ENCODE assay signal across 18 mouse cellular contexts in the genomic region with DNA sequence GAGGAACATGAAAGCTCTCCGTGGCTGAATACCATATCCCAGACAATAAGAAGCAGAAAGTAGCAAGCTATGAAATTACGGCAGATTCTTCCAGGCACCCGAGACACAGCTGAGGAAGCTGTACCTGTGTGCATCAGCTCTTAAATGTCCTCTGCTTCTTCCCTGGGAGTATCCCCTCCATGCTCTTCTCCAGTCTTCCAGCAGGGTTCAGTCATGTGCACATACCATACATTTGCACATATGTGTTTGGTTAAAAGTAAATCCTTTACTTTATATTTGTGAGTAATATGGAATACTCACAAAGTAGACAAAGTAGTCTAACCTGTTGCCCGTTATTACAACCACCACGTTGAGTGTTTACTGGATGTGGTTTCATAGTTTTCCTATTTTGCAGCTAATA. TPM values are rescaled to one million over a fixed set of nuclear protein-coding genes. Genes with fewer than 3 reads are reported as not detected.
"Had no signal": no experiment of that assay in that cellular context is flagged by ENCODE, and none has a peak within 500 bp of the region (broad histone marks: within the 10 kb centered on the region; RNA-seq: fewer than 3 reads in every experiment).

No protein-coding gene starts in this region.

- H3K9ac ChIP-seq: limb, embryonic 13.5 days; liver, embryonic 14.5 days; midbrain, embryonic 13.5 days; neural tube, embryonic 15.5 days had no signal

- H3K27ac ChIP-seq: limb, embryonic 13.5 days; liver, embryonic 14.5 days; midbrain, embryonic 13.5 days; neural tube, embryonic 15.5 days had no signal

- H3K4me3 ChIP-seq: limb, embryonic 13.5 days; midbrain, embryonic 13.5 days; myocyte; neural tube, embryonic 15.5 days had no signal

- DNase-seq: kidney, adult 11 months; kidney, postnatal 14 days; layer of hippocampus, adult 9-11 months; layer of hippocampus, postnatal 36 days; left cerebral cortex, postnatal 4 days; lung, adult 18-20 months; lung, postnatal 10 days; thymus, adult 18-20 months; thymus, postnatal 14 days had no signal

- H3K4me2 ChIP-seq: limb, embryonic 13.5 days; midbrain, embryonic 13.5 days; neural tube, embryonic 15.5 days had no signal

- H3K9me3 ChIP-seq: limb, embryonic 13.5 days; midbrain, embryonic 13.5 days; neural tube, embryonic 15.5 days had no signal

- H3K27me3 ChIP-seq: limb, embryonic 13.5 days; midbrain, embryonic 13.5 days; neural tube, embryonic 15.5 days had no signal

- ATAC-seq: midbrain, embryonic 13.5 days had no signal

RNA-seq across cellular contexts. Expression of a gene that starts 51.3 kb away (rescaled TPM):
- polyA plus RNA-seq: kidney, embryonic 14.5 days; large intestine, adult 2 months; limb, embryonic 13.5 days; liver, adult 2 months; liver, embryonic 14.5 days; midbrain, embryonic 13.5 days; myocyte; neural tube, embryonic 11.5 days; neural tube, embryonic 15.5 days had no signal
